Mouse (Mus musculus) stomach, embryonic 16.5 days (tissue): ENCODE results near the gene Tbc1d30. TPM values are rescaled to one million over a fixed set of nuclear protein-coding genes. Genes with fewer than 3 reads are reported as not detected.
A peak's percentile ranks its signal among the peaks of the same experiment; 100 is the strongest.

ENCODE experiments used
- ATAC-seq: fragments of 200-750 bp; cut with Nextera tagmentation; 2 replicates; pipeline ENCODE4 v1.8.0; 2017; ENCODE audit warnings: moderate number of reproducible peaks, moderate TSS enrichment; ENCODE audit not compliant: insufficient read depth, low FRiP score
- H3K27ac ChIP-seq: fragments of 300-500 bp; sonication (generic); 2 replicates; pipeline ENCODE4 v1.5.1; 2014; ENCODE audit warnings: low read length
- H3K27me3 ChIP-seq: fragments of 300-500 bp; sonication (generic); 2 replicates; pipeline ENCODE4 v1.6.1; 2014; ENCODE audit warnings: low read length, control low read depth, mixed read lengths; ENCODE audit not compliant: control insufficient read depth, insufficient read depth
- H3K36me3 ChIP-seq: fragments of 300-500 bp; sonication (generic); 2 replicates; pipeline ENCODE4 v1.6.1; 2014; ENCODE audit warnings: low read length; ENCODE audit not compliant: control insufficient read depth, insufficient read depth
- H3K4me1 ChIP-seq: fragments of 300-500 bp; sonication (generic); 2 replicates; pipeline ENCODE4 v1.6.1; 2014; ENCODE audit warnings: low read length, control low read depth, mixed read lengths; ENCODE audit not compliant: control insufficient read depth, insufficient read depth
- H3K4me2 ChIP-seq: fragments of 300-500 bp; sonication (generic); 2 replicates; pipeline ENCODE4 v1.6.1; 2014; ENCODE audit warnings: low read depth, low read length, mixed read lengths
- H3K4me3 ChIP-seq: fragments of 300-500 bp; sonication (generic); replicated peaks from 2 replicates; pipeline ENCODE4 v1.5.1; 2014; ENCODE audit warnings: mild to moderate bottlenecking, low read length
- H3K9ac ChIP-seq: fragments of 300-500 bp; sonication (generic); 2 replicates; pipeline ENCODE4 v1.6.1; 2014; ENCODE audit warnings: low read length
- H3K9me3 ChIP-seq: fragments of 300-500 bp; sonication (generic); replicated peaks from 2 replicates; pipeline ENCODE4 v1.6.1; 2016; ENCODE audit warnings: low read length, control low read depth; ENCODE audit not compliant: control insufficient read depth
- WGBS: fragments of 180-500 bp; shearing (Covaris S2); extraction: QIAGEN DNeasy Blood & Tissue Kit; methylation state at CpG from one replicate; pipeline ENCODE4 v1.1.7; 2014; 5-methylcytosine and 5-hydroxymethylcytosine counted together
- polyA plus RNA-seq: library from polyadenylated mRNA; unstranded; fragments of >200 nt; fragmentation: Nextera tagmentation; extraction: Ambion mirVana; gene quantifications from 2 replicates; pipeline ENCODE4 v1.2.1, GENCODE M21; 2015

Tbc1d30 gene
- polyA plus RNA-seq, 1 experiment from 2014 or later = 5.8 TPM

GRCm38 (mm10) chr10:121310511-121311221 is 40.4 kb downstream of the Tbc1d30 start:
- peak; percentile 88 for ATAC-seq
- Histone ChIP-seq H3K9me3 (no peaks in the 10 kb centered on the region), H3K27ac (no peak overlapping the region), H3K4me2 (peak overlapping the region; percentile 82), H3K4me3 (peak overlapping the region; percentile 53), H3K4me1 (peaks cover 14% of the 10 kb centered on the region; the same call in 1 of the 2 replicates), H3K27me3 (peaks cover 9% of the 10 kb centered on the region), H3K36me3 (no peaks in the 10 kb centered on the region), H3K9ac (peak overlapping the region; percentile 57)
- WGBS = 1% methylated on average over 77 of the region's 77 CpGs

- H3K36me3 ChIP-seq = no peaks in the 10 kb centered on the region
- H3K9ac ChIP-seq = peak overlapping the region; percentile 57
- no peaks in the 10 kb centered on the region for H3K9me3 ChIP-seq
- peaks cover 9% of the 10 kb centered on the region for H3K27me3 ChIP-seq
- WGBS = 2% methylated on average over 32 of the region's 32 CpGs
- peak overlapping the region; percentile 82 for H3K4me2 ChIP-seq
- no peak overlapping the region for H3K27ac ChIP-seq
- ATAC-seq = peak; percentile 35; the same call in 1 of the 2 replicates
- H3K4me1 ChIP-seq = peaks cover 14% of the 10 kb centered on the region; the same call in 1 of the 2 replicates
- peak overlapping the region; percentile 53 for H3K4me3 ChIP-seq
Observed at GRCm38 (mm10) chr10:121309801-121310510, 41.1 kb downstream of the Tbc1d30 start.

GRCm38 (mm10) chr10:121309123-121309655 is 41.9 kb downstream of the Tbc1d30 start:
- peaks cover 8% of the 10 kb centered on the region for H3K27me3 ChIP-seq
- H3K9ac ChIP-seq = no peak overlapping the region
- H3K27ac ChIP-seq = no peak overlapping the region
- no peaks in the 10 kb centered on the region for H3K36me3 ChIP-seq
- H3K9me3 ChIP-seq = no peaks in the 10 kb centered on the region
- H3K4me2 ChIP-seq = no peak overlapping the region
- no peak overlapping the region for H3K4me3 ChIP-seq
- 33% methylated on average over 11 of the region's 11 CpGs for WGBS
- peaks cover 14% of the 10 kb centered on the region; the same call in 1 of the 2 replicates for H3K4me1 ChIP-seq
- ATAC-seq = no peak

- WGBS = 29% methylated on average over 5 of the region's 5 CpGs
- peaks cover 3% of the 10 kb centered on the region; the same call in 1 of the 2 replicates for H3K27me3 ChIP-seq
- no peak overlapping the region for H3K4me2 ChIP-seq
- no peaks in the 10 kb centered on the region for H3K9me3 ChIP-seq
- peaks cover 12% of the 10 kb centered on the region; the same call in 1 of the 2 replicates for H3K4me1 ChIP-seq
- H3K27ac ChIP-seq = no peak overlapping the region
- H3K36me3 ChIP-seq = no peaks in the 10 kb centered on the region
- no peak overlapping the region for H3K4me3 ChIP-seq
- H3K9ac ChIP-seq = no peak overlapping the region
- ATAC-seq = peak; percentile 31; the same call in 1 of the 2 replicates
Observed at GRCm38 (mm10) chr10:121305441-121305840, 45.6 kb downstream of the Tbc1d30 start.

GRCm38 (mm10) chr10:121303559-121303958 is 47.5 kb downstream of the Tbc1d30 start:
- Histone ChIP-seq H3K36me3 (no peaks in the 10 kb centered on the region), H3K4me3 (no peak overlapping the region), H3K27ac (no peak overlapping the region)

GRCm38 (mm10) chr10:121301868-121302267 is 49.2 kb downstream of the Tbc1d30 start:
- Histone ChIP-seq H3K36me3 (no peaks in the 10 kb centered on the region), H3K4me3 (no peak overlapping the region), H3K27ac (no peak overlapping the region), H3K27me3 (no peaks in the 10 kb centered on the region), H3K4me1 (peaks cover 8% of the 10 kb centered on the region; the same call in 1 of the 2 replicates), H3K4me2 (no peak overlapping the region), H3K9ac (no peak overlapping the region), H3K9me3 (no peaks in the 10 kb centered on the region)
- ATAC-seq = no peak
- 82% methylated on average over 14 of the region's 14 CpGs for WGBS

More at GRCm38 (mm10) chr10:121303559-121303958, 47.5 kb downstream of the Tbc1d30 start:
- 70% methylated on average over 3 of the region's 3 CpGs for WGBS
- no peak for ATAC-seq
- no peak overlapping the region for H3K4me2 ChIP-seq
- H3K27me3 ChIP-seq = no peaks in the 10 kb centered on the region
- no peaks in the 10 kb centered on the region for H3K4me1 ChIP-seq
- no peaks in the 10 kb centered on the region for H3K9me3 ChIP-seq
- no peak overlapping the region for H3K9ac ChIP-seq

- Histone ChIP-seq H3K27ac (no peak overlapping the region), H3K27me3 (no peaks in the 10 kb centered on the region), H3K4me1 (peaks cover 8% of the 10 kb centered on the region; the same call in 1 of the 2 replicates), H3K4me2 (no peak overlapping the region), H3K36me3 (no peaks in the 10 kb centered on the region), H3K9me3 (no peaks in the 10 kb centered on the region), H3K9ac (no peak overlapping the region), H3K4me3 (no peak overlapping the region)
- WGBS = 77% methylated on average over 7 of the region's 7 CpGs
- ATAC-seq = no peak; the same call in 1 of the 2 replicates
Observed at GRCm38 (mm10) chr10:121300659-121301058, 50.4 kb downstream of the Tbc1d30 start.

- Histone ChIP-seq H3K4me1 (peaks cover 8% of the 10 kb centered on the region; the same call in 1 of the 2 replicates), H3K27me3 (no peaks in the 10 kb centered on the region), H3K4me3 (peak overlapping the region; percentile 26), H3K4me2 (peak overlapping the region; percentile 49), H3K36me3 (no peaks in the 10 kb centered on the region), H3K9ac (peak overlapping the region; percentile 57), H3K27ac (no peak overlapping the region), H3K9me3 (no peaks in the 10 kb centered on the region)
- WGBS = 21% methylated on average over 25 of the region's 25 CpGs
- ATAC-seq = peak; percentile 19; the same call in 1 of the 2 replicates
Observed at GRCm38 (mm10) chr10:121297054-121297701, 53.9 kb downstream of the Tbc1d30 start.
